Mouse (Mus musculus) adrenal gland, postnatal 14 days (tissue): ENCODE results near the gene Fignl2. TPM values are rescaled to one million over a fixed set of nuclear protein-coding genes. Genes with fewer than 3 reads are reported as not detected.
A peak's percentile ranks its signal among the peaks of the same experiment; 100 is the strongest.

Experiments
- DNase-seq: peaks from one replicate; pipeline ENCODE4 v3.0.0; 2021; ENCODE audit warnings: mixed read lengths
- total RNA-seq: library from RNA; stranded (reverse); gene quantifications from 2 replicates; pipeline ENCODE4 v1.2.3, GENCODE M21; 2021

The Fignl2 gene
- total RNA-seq, 1 experiment from 2014 or later: 7.9 TPM

- no peak for DNase-seq
Observed at GRCm38 (mm10) chr15:101093988-101094387, 15.6 kb upstream of the Fignl2 start.

GRCm38 (mm10) chr15:101092829-101093648 lies 14.7 kb upstream of the Fignl2 start:
- DNase-seq: peak; percentile 85

- DNase-seq: no peak
Observed at GRCm38 (mm10) chr15:101092121-101092828, 13.9 kb upstream of the Fignl2 start.

- no peak for DNase-seq
Observed at GRCm38 (mm10) chr15:101091551-101091950, 13.2 kb upstream of the Fignl2 start.

- DNase-seq: no peak
Observed at GRCm38 (mm10) chr15:101088291-101088690, 9.9 kb upstream of the Fignl2 start.

GRCm38 (mm10) chr15:101086956-101087355 lies 8.6 kb upstream of the Fignl2 start:
- DNase-seq: peak; percentile 93

- no peak for DNase-seq
Observed at GRCm38 (mm10) chr15:101086451-101086850, 8.1 kb upstream of the Fignl2 start.

GRCm38 (mm10) chr15:101084499-101084898 lies 6.1 kb upstream of the Fignl2 start:
- no peak for DNase-seq

GRCm38 (mm10) chr15:101082236-101082635 lies 3.9 kb upstream of the Fignl2 start:
- DNase-seq: no peak

GRCm38 (mm10) chr15:101081035-101081548 lies 2.7 kb upstream of the Fignl2 start:
- DNase-seq: peak; percentile 40

- DNase-seq: peak; percentile 65
Observed at GRCm38 (mm10) chr15:101080031-101080520, 1.7 kb upstream of the Fignl2 start.

GRCm38 (mm10) chr15:101078731-101079156 lies 377 bp upstream of the Fignl2 start:
- DNase-seq: peak; percentile 97

- peak; percentile 40 for DNase-seq
Observed at GRCm38 (mm10) chr15:101077001-101077812, 1.2 kb downstream of the Fignl2 start.

- no peak for DNase-seq
Observed at GRCm38 (mm10) chr15:101076071-101077000, 2.0 kb downstream of the Fignl2 start.

GRCm38 (mm10) chr15:101075656-101076055 lies 2.7 kb downstream of the Fignl2 start:
- DNase-seq: no peak

- DNase-seq: no peak
Observed at GRCm38 (mm10) chr15:101075150-101075549, 3.2 kb downstream of the Fignl2 start.

GRCm38 (mm10) chr15:101074067-101074466 lies 4.3 kb downstream of the Fignl2 start:
- DNase-seq: peak; percentile 66

GRCm38 (mm10) chr15:101072736-101073135 lies 5.6 kb downstream of the Fignl2 start:
- DNase-seq: no peak

GRCm38 (mm10) chr15:101070762-101071161 lies 7.6 kb downstream of the Fignl2 start:
- no peak for DNase-seq

GRCm38 (mm10) chr15:101069641-101070190 lies 8.7 kb downstream of the Fignl2 start:
- DNase-seq: no peak

GRCm38 (mm10) chr15:101068671-101069070 lies 9.7 kb downstream of the Fignl2 start:
- DNase-seq: no peak
